Mouse (Mus musculus): Measurements from ENCODE around the gene Fam102a. TPM values are rescaled to one million over a fixed set of nuclear protein-coding genes. Genes with fewer than 3 reads are reported as not detected.
A peak's percentile ranks its signal among the peaks of the same experiment; 100 is the strongest.

Fam102a gene
- total RNA-seq, 2 experiments from 2014 or later: 2.4 to 2.9 TPM

GRCm38 (mm10) chr2:32581450-32582095 lies 46.4 kb downstream of the Fam102a start:
- no peak for DNase-seq

GRCm38 (mm10) chr2:32582830-32583799 lies 48.0 kb downstream of the Fam102a start:
- peak; percentile 61 for DNase-seq

DNA sequence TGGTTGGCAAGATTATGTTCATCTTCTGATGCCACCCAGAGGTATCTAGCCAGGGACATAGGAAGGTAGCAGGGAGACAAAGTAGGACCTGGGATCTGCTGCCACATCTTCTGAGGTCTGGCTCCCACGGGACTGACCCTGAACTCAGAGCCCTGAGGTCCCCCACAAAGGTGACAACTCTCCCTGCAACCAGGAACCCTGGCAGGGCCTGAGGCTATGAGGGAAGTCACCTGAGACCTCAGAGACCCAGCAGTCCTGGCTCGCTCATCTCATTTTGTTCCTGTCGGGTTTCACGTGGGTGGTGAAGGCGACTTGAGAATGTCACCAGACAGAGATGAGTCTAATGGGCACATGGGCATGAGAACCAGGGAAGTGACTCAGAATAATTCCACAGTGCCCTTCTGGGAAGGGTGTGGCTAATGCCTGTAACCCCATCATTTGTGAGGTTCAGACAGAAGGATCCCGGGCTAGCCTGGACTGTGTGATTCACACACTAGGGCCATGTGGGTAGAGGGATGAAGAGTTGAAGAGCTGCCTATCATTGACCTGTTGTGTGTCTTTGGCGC lies 50.1 kb downstream of the Fam102a start:
- no peak for DNase-seq

GRCm38 (mm10) chr2:32586871-32587351 lies 51.8 kb downstream of the Fam102a start, which contains the start of gene St6galnac4:
St6galnac4 (plus strand) TSS chr2:32587095.
- DNase-seq: peak; percentile 95

- DNase-seq: peak; percentile 60
Measured at GRCm38 (mm10) chr2:32587731-32588321, 52.7 kb downstream of the Fam102a start.

DNA sequence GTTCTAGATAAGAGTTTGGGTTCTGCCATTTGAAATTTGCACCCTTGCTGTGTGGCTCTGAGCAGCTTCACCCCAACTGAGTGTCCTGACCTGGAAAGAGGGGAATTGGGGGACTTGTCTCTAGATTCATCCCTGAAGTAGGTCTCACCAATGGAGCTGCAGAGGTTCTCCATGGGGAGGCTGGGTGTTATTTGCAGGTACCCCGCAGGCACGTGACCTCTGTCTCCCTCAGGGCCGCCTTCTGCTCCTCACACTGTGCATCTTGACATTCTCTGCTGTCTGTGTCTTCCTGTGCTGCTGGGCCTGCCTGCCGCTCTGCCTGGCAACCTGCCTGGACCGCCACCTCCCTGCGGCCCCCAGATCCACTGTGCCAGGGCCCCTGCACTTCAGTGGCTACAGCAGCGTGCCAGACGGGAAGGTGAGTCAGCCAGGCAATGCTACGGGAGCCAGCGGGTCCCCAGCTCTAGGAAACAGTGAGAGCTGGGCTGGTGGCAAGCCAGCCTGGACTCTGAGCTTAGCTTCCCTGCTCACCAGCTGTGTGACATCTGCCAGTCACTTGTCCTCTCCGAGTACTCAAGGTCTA lies 54.2 kb downstream of the Fam102a start:
- DNase-seq: no peak

DNA sequence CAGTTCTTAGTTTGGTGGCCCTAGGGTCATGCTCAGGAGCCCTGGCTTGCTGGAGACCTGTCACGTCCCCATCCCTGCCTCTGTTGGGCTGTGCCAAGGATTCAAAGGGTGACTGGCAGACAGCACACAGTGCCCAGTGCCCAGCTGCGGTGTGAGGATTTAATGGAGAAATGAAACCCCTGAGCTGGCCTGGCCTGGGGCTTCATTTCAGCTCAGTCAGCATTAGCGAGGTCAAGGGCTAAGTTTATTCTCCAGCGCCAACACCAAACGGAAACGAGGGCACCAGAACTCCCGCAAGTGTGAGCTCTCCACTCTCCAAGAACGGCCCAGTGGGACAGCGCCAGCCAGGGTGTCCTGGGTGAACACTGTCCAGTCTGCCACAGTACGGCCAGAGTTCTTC lies 55.1 kb downstream of the Fam102a start:
- peak; percentile 72 for DNase-seq

- no peak for DNase-seq
Measured at GRCm38 (mm10) chr2:32591249-32591648, 56.1 kb downstream of the Fam102a start.

- peak; percentile 48 for DNase-seq
Measured at GRCm38 (mm10) chr2:32596725-32597124, 61.6 kb downstream of the Fam102a start.

GRCm38 (mm10) chr2:32597248-32597647 lies 62.1 kb downstream of the Fam102a start:
- no peak for DNase-seq

- DNase-seq: no peak
Measured at GRCm38 (mm10) chr2:32597699-32598098, 62.6 kb downstream of the Fam102a start.

DNA sequence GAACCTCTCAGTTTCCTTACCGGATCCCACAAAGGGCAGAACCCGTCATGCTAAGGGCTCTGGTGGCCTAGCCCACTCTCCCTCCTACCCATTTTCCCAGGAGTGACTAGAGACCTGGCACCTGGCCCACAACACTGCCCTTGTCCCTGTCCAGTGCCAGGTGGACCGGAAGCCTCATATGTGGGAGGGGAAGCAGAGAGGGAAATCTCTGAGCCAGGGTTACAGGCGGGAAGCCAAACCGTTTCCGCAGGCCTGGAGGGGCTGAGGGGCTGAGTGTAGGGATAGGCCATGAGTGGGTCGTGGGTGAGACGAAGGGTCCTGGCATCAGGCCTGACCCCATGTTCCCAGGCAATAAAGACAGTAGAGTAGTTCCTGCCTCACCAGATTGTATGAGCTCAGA lies 63.4 kb downstream of the Fam102a start:
- no peak for DNase-seq

- DNase-seq: no peak
Measured at GRCm38 (mm10) chr2:32599409-32599808, 64.3 kb downstream of the Fam102a start, which contains the start of gene St6galnac6. St6galnac6 (plus strand) TSS chr2:32599709.

DNA sequence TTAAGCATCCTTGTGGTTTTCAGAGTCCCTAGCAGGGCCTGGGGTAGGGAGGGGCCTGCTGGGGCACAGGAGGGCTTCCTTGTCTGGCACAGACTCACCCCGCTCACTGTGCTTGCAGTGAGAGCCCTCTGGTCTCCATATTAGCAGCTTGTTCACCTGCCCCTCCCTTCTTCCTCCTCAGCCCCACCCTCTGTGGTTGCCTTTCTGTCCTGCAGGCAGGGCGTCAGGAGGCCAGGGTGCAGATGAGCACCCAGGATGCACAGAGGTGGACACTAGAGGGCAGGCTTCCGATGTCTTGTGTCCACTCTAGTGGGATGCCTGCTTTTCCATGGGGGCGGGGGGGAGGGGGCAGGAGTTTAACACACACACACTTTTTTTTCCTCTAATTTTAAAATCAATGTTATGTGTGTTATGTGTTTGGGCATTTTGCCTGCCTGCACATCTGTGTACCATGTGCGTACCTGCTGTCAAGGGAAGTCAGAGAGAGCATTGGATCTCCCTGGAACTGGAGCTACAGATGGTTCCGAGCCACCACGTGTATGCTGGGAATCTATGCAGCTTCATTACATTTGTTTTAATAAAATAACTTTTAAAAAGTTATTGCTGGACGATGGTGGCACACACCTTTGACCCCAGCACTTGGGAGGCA lies 66.4 kb downstream of the Fam102a start:
- peak; percentile 43 for DNase-seq

GRCm38 (mm10) chr2:32602600-32603054 lies 67.5 kb downstream of the Fam102a start:
- peak; percentile 76 for DNase-seq

DNA sequence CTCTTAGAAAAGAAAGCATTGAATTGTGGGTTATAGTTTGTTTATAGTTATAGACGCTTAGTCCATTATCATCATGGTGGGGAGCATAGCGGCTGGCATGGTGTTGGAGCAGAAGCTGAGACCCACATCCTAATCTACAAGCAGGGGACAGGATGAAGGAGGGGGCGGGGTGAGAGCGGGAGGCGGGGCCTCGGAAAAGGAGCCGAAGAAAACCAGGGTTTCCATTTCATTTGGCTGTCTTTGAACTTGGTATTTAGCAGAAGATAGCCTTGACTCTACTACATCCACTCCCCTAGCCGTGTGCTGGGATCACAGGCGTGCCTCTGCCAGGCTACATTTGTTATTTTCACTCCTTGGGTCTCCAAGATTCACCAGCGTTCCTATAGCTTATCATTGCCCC lies 69.5 kb downstream of the Fam102a start:
- no peak for DNase-seq

DNA sequence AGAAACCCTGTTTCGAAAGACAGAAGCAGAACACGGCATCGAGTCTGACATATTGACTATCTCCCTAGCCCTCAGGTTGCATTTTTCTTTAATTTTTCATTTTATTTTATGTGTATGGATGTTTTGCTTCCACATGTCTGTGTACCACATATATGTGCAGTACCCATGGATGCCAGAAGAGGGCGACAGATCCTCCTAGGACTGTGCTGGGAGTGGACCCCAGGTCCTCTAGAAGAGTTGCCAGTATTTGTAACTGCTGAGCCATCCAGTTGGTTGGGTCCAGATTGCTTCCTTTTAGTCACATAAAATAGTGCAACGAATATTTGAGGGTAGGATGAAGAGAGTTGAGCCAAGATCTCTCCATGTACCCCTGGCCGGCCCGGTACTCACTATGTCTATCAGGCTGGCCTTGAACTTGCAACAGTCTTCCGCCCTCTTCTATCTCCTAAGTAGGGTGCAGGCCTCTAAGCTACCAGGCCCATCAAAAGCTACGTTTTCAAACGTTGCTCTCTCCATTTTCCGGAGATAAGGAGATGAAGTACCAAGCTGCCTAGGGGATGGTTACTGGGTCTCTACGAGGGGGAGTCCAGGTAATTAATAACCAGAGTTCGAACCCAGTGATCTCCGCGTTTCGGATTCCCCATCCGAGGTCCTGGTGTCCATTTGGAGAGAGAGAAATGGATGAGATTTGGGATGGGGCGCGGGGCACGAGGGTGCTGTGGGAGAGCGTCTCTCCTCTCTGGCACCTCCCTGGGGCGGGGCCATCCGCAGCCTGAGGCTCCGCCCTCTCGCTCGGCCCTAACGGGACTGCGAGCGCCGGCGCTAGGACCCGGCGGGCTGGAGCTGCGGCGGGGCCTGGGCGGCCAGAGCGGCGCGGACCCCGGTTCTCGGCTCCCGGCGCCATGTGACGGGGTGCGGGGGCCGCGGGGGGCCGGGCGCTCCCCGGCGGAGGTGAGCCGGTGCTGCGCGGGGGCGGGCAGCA lies 71.3 kb downstream of the Fam102a start:
- peak; percentile 90 for DNase-seq

- DNase-seq: peak; percentile 60
Measured at GRCm38 (mm10) chr2:32607262-32607947, 72.3 kb downstream of the Fam102a start.

- DNase-seq: peak; percentile 86
Measured at GRCm38 (mm10) chr2:32608141-32608777, 73.1 kb downstream of the Fam102a start.
